In the genomic region with DNA sequence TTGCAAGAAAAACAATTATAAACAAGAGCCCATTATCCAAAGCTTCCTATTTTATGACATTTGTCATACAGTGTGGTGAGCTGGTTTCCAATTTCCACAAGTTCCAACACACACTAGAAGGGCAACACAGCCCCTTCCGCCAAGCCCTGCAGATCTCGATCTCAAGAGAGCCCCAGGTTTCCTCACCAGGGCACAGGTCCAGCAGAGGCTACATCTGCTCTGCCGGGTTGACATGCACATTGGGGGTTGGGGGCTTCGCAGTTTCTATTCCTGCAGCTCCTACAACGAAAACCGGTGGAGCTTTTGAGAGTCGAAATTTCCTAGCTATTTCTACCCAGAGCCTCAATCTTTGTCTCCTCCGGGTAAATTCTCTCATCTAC, we compare ENCODE assay signal across 8 mouse cellular contexts. TPM values are rescaled to one million over a fixed set of nuclear protein-coding genes. Genes with fewer than 3 reads are reported as not detected.
DNase-seq lines count a peak whose midpoint lies in the region; ATAC-seq and TF ChIP-seq lines count a peak whose summit lies in the region.

No protein-coding gene starts in this region.

- no peaks in the 10 kb centered on the region for H3K9me3 ChIP-seq in forebrain, embryonic 11.5 days (ENCODE audit: control insufficient read depth, low read length)
- no peaks in the 10 kb centered on the region for H3K9me3 ChIP-seq in hindbrain, embryonic 12.5 days (replicated peaks)
- H3K9me3 ChIP-seq in liver, embryonic 12.5 days (replicated peaks), result no peaks in the 10 kb centered on the region
- no peaks in the 10 kb centered on the region for H3K9me3 ChIP-seq in neural tube, embryonic 13.5 days

- peak overlapping the region; percentile 69 for H3K4me3 ChIP-seq in layer of hippocampus, adult 2 months
- peak overlapping the region; percentile 54 for H3K4me3 ChIP-seq in forebrain, embryonic 11.5 days (ENCODE audit: low read depth, low read length)
- H3K4me3 ChIP-seq in hindbrain, embryonic 12.5 days, result peak overlapping the region; percentile 56
- peak overlapping the region; percentile 67 for H3K4me3 ChIP-seq in liver, embryonic 12.5 days
- H3K4me3 ChIP-seq in neural tube, embryonic 13.5 days, result peak overlapping the region; percentile 86

- peak overlapping the region; percentile 92 for H3K27ac ChIP-seq in layer of hippocampus, adult 2 months
- no peak overlapping the region for H3K27ac ChIP-seq in forebrain, embryonic 11.5 days (ENCODE audit: low read depth, low read length)
- H3K27ac ChIP-seq in hindbrain, embryonic 12.5 days, result peak overlapping the region; percentile 62; the same call in 1 of the 2 replicates
- peak overlapping the region; percentile 45; the same call in 1 of the 2 replicates for H3K27ac ChIP-seq in liver, embryonic 12.5 days
- H3K27ac ChIP-seq in neural tube, embryonic 13.5 days (replicated peaks), result peak overlapping the region; percentile 87

- H3K4me2 ChIP-seq in forebrain, embryonic 11.5 days (ENCODE audit: low read depth, low read length, severe bottlenecking), result peak overlapping the region; percentile 59
- peak overlapping the region; percentile 78 for H3K4me2 ChIP-seq in hindbrain, embryonic 12.5 days (replicated peaks)
- H3K4me2 ChIP-seq in liver, embryonic 12.5 days, result peak overlapping the region; percentile 80
- H3K4me2 ChIP-seq in neural tube, embryonic 13.5 days, result peak overlapping the region; percentile 85

- TF ChIP-seq CTCF in layer of hippocampus, adult 2 months (conservative IDR thresholded peaks at IDR 0.05), result no peak

- H3K36me3 ChIP-seq in forebrain, embryonic 11.5 days (ENCODE audit: control insufficient read depth, insufficient read depth, low read length), result no peaks in the 10 kb centered on the region
- H3K36me3 ChIP-seq in hindbrain, embryonic 12.5 days, result no peaks in the 10 kb centered on the region
- H3K36me3 ChIP-seq in liver, embryonic 12.5 days, result no peaks in the 10 kb centered on the region
- H3K36me3 ChIP-seq in neural tube, embryonic 13.5 days, result no peaks in the 10 kb centered on the region

- peak overlapping the region; percentile 61 for H3K9ac ChIP-seq in forebrain, embryonic 11.5 days (ENCODE audit: low read length)
- H3K9ac ChIP-seq in hindbrain, embryonic 12.5 days, result peak overlapping the region; percentile 67
- H3K9ac ChIP-seq in liver, embryonic 12.5 days, result peak overlapping the region; percentile 63
- peak overlapping the region; percentile 85 for H3K9ac ChIP-seq in neural tube, embryonic 13.5 days

- H3K27me3 ChIP-seq in forebrain, embryonic 11.5 days (ENCODE audit: control insufficient read depth, insufficient read depth, low read length), result no peaks in the 10 kb centered on the region
- no peaks in the 10 kb centered on the region for H3K27me3 ChIP-seq in hindbrain, embryonic 12.5 days
- H3K27me3 ChIP-seq in liver, embryonic 12.5 days (replicated peaks), result no peaks in the 10 kb centered on the region
- H3K27me3 ChIP-seq in neural tube, embryonic 13.5 days, result no peaks in the 10 kb centered on the region

- peak in 1 of 2 experiments; percentile 28 for DNase-seq in layer of hippocampus, adult 2 months (ENCODE audit: low spot score in 2 of 2)
- no peak for DNase-seq in layer of hippocampus, adult 8-10 months (ENCODE audit: low spot score in 2 of 2)
- peak; percentile 70 for DNase-seq in adrenal gland, postnatal 10 days
- peak; percentile 53 for DNase-seq in forebrain, embryonic 11.5 days (ENCODE audit: low spot score)

- no peak for ATAC-seq in forebrain, embryonic 11.5 days (replicated peaks; ENCODE audit: low FRiP score)
- ATAC-seq in hindbrain, embryonic 12.5 days (ENCODE audit: low FRiP score), result no peak
- no peak for ATAC-seq in liver, embryonic 12.5 days
- no peak for ATAC-seq in neural tube, embryonic 13.5 days (ENCODE audit: low read depth)
- no peak for ATAC-seq in erythroid progenitor cell, adult 5-6 weeks (replicated peaks; ENCODE audit: low FRiP score, poor library complexity, severe bottlenecking)

- 8% methylated on average over 8 of the region's 8 CpGs for WGBS in forebrain, embryonic 11.5 days
- 4% methylated on average over 8 of the region's 8 CpGs for WGBS in hindbrain, embryonic 12.5 days
- 8% methylated on average over 8 of the region's 8 CpGs for WGBS in liver, embryonic 12.5 days (ENCODE audit: insufficient replicate concordance)
- WGBS in neural tube, embryonic 13.5 days, result 5% methylated on average over 8 of the region's 8 CpGs

- peaks cover 7% of the 10 kb centered on the region; the same call in 1 of the 2 replicates for H3K4me1 ChIP-seq in forebrain, embryonic 11.5 days (replicated peaks; ENCODE audit: control insufficient read depth, insufficient read depth, low read length)
- peaks cover 10% of the 10 kb centered on the region for H3K4me1 ChIP-seq in hindbrain, embryonic 12.5 days
- H3K4me1 ChIP-seq in liver, embryonic 12.5 days, result peaks cover 25% of the 10 kb centered on the region
- H3K4me1 ChIP-seq in neural tube, embryonic 13.5 days (replicated peaks), result peaks cover 28% of the 10 kb centered on the region

RNA-seq across cellular contexts. Expression of a gene that starts 1.0 kb away (rescaled TPM):
- 10 to 100 TPM; 80.3 to 83.6 TPM for total RNA-seq in layer of hippocampus, adult 2 months (2021)
- 10 to 100 TPM; 71.1 to 92.2 (median 79.2) TPM for total RNA-seq in layer of hippocampus, adult 8-10 months (2022)
- 10 to 100 TPM; 34.1 to 45.0 TPM for total RNA-seq in adrenal gland, postnatal 10 days (2021)
- 6.2 and 6.7 TPM in 2 replicates for polyA plus RNA-seq in forebrain, embryonic 11.5 days (2014; fragmentation: Nextera tagmentation; extraction: Ambion mirVana)
- polyA plus RNA-seq in hindbrain, embryonic 12.5 days (2016; fragmentation: Nextera tagmentation; extraction: Ambion mirVana), result 7.3 and 7.4 TPM in 2 replicates
- 2.2 and 2.9 TPM in 2 replicates for polyA plus RNA-seq in liver, embryonic 12.5 days (2016; fragmentation: Nextera tagmentation; extraction: Ambion mirVana)
- 6.6 and 7.2 TPM in 2 replicates for polyA plus RNA-seq in neural tube, embryonic 13.5 days (2015; fragmentation: Nextera tagmentation; extraction: Ambion mirVana)
- total RNA-seq in erythroid progenitor cell, adult 5-6 weeks (2015; ENCODE audit: low replicate concordance), result 0.42 and 1.4 TPM in 2 replicates
- total RNA-seq in erythroid progenitor cell, adult 5-6 weeks (2017; ENCODE audit: low replicate concordance), result 0.91 and 21.4 TPM in 2 replicates

RNA-seq across cellular contexts. Expression of a gene that starts 46.6 kb away (rescaled TPM):
- total RNA-seq in layer of hippocampus, adult 2 months (2021), result 1 to 10 TPM; 5.5 TPM
- total RNA-seq in layer of hippocampus, adult 8-10 months (2022), result 10 to 100 TPM in 3 of 4 experiments, 1 to 10 TPM in 1; 9.7 to 13.5 (median 11.4) TPM
- total RNA-seq in adrenal gland, postnatal 10 days (2021), result 1 to 10 TPM; 8.3 to 8.8 TPM
- 2.7 and 3.4 TPM in 2 replicates for polyA plus RNA-seq in forebrain, embryonic 11.5 days (2014; fragmentation: Nextera tagmentation; extraction: Ambion mirVana)
- 1.3 and 1.9 TPM in 2 replicates for polyA plus RNA-seq in hindbrain, embryonic 12.5 days (2016; fragmentation: Nextera tagmentation; extraction: Ambion mirVana)
- polyA plus RNA-seq in liver, embryonic 12.5 days (2016; fragmentation: Nextera tagmentation; extraction: Ambion mirVana), result 2.9 and 3.8 TPM in 2 replicates
- 0.96 and 1.4 TPM in 2 replicates for polyA plus RNA-seq in neural tube, embryonic 13.5 days (2015; fragmentation: Nextera tagmentation; extraction: Ambion mirVana)
- total RNA-seq in erythroid progenitor cell, adult 5-6 weeks (2015; ENCODE audit: low replicate concordance), result 31.4 and 47.8 TPM in 2 replicates
- 64.6 and 111 TPM in 2 replicates for total RNA-seq in erythroid progenitor cell, adult 5-6 weeks (2017; ENCODE audit: low replicate concordance)

Comparison
In these comparisons a context has a peak if more than half of its experiments do, and no peak if none do; other contexts are left out.
1. DNase-seq: peak in adrenal gland, postnatal 10 days (single experiment) and forebrain, embryonic 11.5 days (single experiment); none in layer of hippocampus, adult 8-10 months (0 of 2).
2. Peak in every context shown above with its lines, with median percentiles within 50 percentile points of each other: H3K4me3 ChIP-seq, H3K4me2 ChIP-seq and H3K9ac ChIP-seq.